Mouse (Mus musculus) testis, adult 2 months (tissue): ENCODE measurements around the gene Mthfr.

Source experiments
- CTCF ChIP-seq: fragments of 200-500 bp; IDR thresholded peaks from 2 replicates; pipeline ENCODE4 v1.5.1; 2012; ENCODE audit warnings: low read depth, mild to moderate bottlenecking, inconsistent platforms, low read length, moderate library complexity; ENCODE audit not compliant: control insufficient read depth, insufficient read depth, insufficient replicate concordance
- POLR2A ChIP-seq: fragments of 200-500 bp; IDR thresholded peaks from 2 replicates; pipeline ENCODE4 v1.6.1; 2012; ENCODE audit warnings: low read depth, mild to moderate bottlenecking, inconsistent platforms, low read length, moderate library complexity; ENCODE audit not compliant: control insufficient read depth

GRCm38 (mm10) chr4:148030506-148030905 lies 8.4 kb upstream of the Mthfr start:
- TF ChIP-seq POLR2A (no peak), CTCF (no peak)
